Mouse (Mus musculus) erythroblast, embryonic 14.5 days (primary cell): Measurements from ENCODE around the gene Mfsd7a.

Source experiments
- GATA1 ChIP-seq: IDR thresholded peaks from 2 replicates; pipeline ENCODE4 v1.6.1; 2012; ENCODE audit warnings: low read length, inconsistent platforms, mixed read lengths
- TAL1 ChIP-seq: IDR thresholded peaks from 3 replicates; pipeline ENCODE4 v1.6.1; 2012; ENCODE audit warnings: low read length, inconsistent platforms, mixed read lengths

DNA sequence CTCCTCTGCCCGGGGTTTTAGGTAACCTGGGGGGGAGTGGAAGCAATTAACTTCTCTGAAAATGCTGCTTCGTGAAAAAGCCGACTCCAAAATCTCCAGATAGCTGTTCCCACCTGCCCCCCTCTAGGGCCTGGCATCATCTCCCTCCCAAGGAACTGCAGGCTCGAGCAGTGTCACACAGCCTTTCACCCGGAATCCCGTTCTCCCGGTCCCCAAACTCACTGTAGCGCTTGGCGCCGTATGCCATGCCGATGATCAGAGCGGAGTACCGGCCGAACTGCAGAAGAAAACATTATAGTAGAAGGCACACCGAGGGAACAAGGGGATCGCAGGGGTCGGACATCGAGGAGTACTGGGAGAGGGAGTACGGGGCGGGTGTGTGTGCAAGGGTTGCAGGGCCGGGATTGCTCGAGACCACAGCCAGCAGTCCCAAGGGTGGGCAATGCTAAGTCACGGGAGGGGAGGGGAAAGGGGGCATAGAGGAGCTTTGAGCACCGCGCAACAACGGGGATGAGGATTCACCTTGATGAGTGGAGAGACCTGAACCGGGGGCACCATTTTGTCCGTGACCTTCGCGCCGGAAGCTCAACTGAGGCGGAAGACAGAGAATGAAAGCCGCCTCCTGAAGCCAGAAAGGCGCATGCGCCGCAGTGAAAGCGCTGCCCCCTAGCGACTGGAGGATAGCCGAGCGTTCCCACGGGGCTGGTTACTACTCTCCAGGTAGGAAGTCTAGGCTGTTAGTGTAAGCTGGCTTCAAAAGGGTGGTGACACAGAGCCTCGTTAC, 14.7 kb downstream of the Mfsd7a start, which contains the start of gene Atp5k:
- TF ChIP-seq GATA1 (no peak), TAL1 (no peak)
